Mouse (Mus musculus): Measurements from ENCODE around the gene Ltbp4.
A peak's percentile ranks its signal among the peaks of the same experiment; 100 is the strongest.

Ltbp4 gene

GRCm38 (mm10) chr7:27337175-27337853 lies at the start of gene Ltbp4:
Gene Ltbp4, minus strand, starts transcription at chr7:27337692.
- no peak for DNase-seq (ENCODE audit: low read depth, low spot score)

- no peak for DNase-seq (ENCODE audit: low read depth, low spot score)
Observed at GRCm38 (mm10) chr7:27384731-27385130, 47.2 kb upstream of the Ltbp4 start.

GRCm38 (mm10) chr7:27384134-27384533 lies 46.6 kb upstream of the Ltbp4 start:
- DNase-seq (ENCODE audit: low read depth, low spot score) = no peak

- DNase-seq (ENCODE audit: low read depth, low spot score) = no peak
Observed at GRCm38 (mm10) chr7:27383233-27383632, 45.7 kb upstream of the Ltbp4 start.

GRCm38 (mm10) chr7:27381560-27381959 lies 44.1 kb upstream of the Ltbp4 start:
- DNase-seq (ENCODE audit: low read depth, low spot score) = no peak

- DNase-seq (ENCODE audit: low read depth, low spot score) = no peak
Observed at GRCm38 (mm10) chr7:27381009-27381408, 43.5 kb upstream of the Ltbp4 start.

- no peak for DNase-seq (ENCODE audit: low read depth, low spot score)
Observed at GRCm38 (mm10) chr7:27379836-27380235, 42.3 kb upstream of the Ltbp4 start.

- no peak for DNase-seq (ENCODE audit: low read depth, low spot score)
Observed at GRCm38 (mm10) chr7:27378431-27378830, 40.9 kb upstream of the Ltbp4 start.

GRCm38 (mm10) chr7:27375274-27375673 lies 37.8 kb upstream of the Ltbp4 start:
- DNase-seq (ENCODE audit: low read depth, low spot score) = no peak

GRCm38 (mm10) chr7:27371715-27372462 lies 34.4 kb upstream of the Ltbp4 start:
- no peak for DNase-seq (ENCODE audit: low read depth, low spot score)

GRCm38 (mm10) chr7:27369111-27369510 lies 31.6 kb upstream of the Ltbp4 start:
- no peak for DNase-seq (ENCODE audit: low read depth, low spot score)

- DNase-seq (ENCODE audit: low read depth, low spot score) = no peak
Observed at GRCm38 (mm10) chr7:27367976-27368375, 30.5 kb upstream of the Ltbp4 start.

GRCm38 (mm10) chr7:27366082-27366844 lies 28.8 kb upstream of the Ltbp4 start:
- no peak for DNase-seq (ENCODE audit: low read depth, low spot score)

- no peak for DNase-seq (ENCODE audit: low read depth, low spot score)
Observed at GRCm38 (mm10) chr7:27364379-27364778, 26.9 kb upstream of the Ltbp4 start.

- peak; percentile 100 for DNase-seq (ENCODE audit: low read depth, low spot score)
Observed at GRCm38 (mm10) chr7:27361283-27361946, 23.9 kb upstream of the Ltbp4 start.

GRCm38 (mm10) chr7:27360749-27361148 lies 23.3 kb upstream of the Ltbp4 start:
- DNase-seq (ENCODE audit: low read depth, low spot score) = no peak

GRCm38 (mm10) chr7:27359706-27360358 lies 22.3 kb upstream of the Ltbp4 start:
- DNase-seq (ENCODE audit: low read depth, low spot score) = no peak

- no peak for DNase-seq (ENCODE audit: low read depth, low spot score)
Observed at GRCm38 (mm10) chr7:27359162-27359561, 21.7 kb upstream of the Ltbp4 start.

GRCm38 (mm10) chr7:27357595-27357978 lies 20.1 kb upstream of the Ltbp4 start:
- DNase-seq (ENCODE audit: low read depth, low spot score) = no peak

- DNase-seq (ENCODE audit: low read depth, low spot score) = no peak
Observed at GRCm38 (mm10) chr7:27356861-27357594, 19.5 kb upstream of the Ltbp4 start, which contains the start of gene Gm20479. Gene Gm20479, minus strand, starts transcription at chr7:27357419.

GRCm38 (mm10) chr7:27356248-27356647 lies 18.8 kb upstream of the Ltbp4 start:
- no peak for DNase-seq (ENCODE audit: low read depth, low spot score)

Data from retina, postnatal 7 days (tissue).